Mouse (Mus musculus): ENCODE measurements around the gene Mgea5.

GRCm38 (mm10) chr19:45771501-45771900 lies 12.1 kb downstream of the Mgea5 start:
- TF ChIP-seq CTCF (IDR thresholded peaks at IDR 0.05; ENCODE audit: low read depth) = no peak
- TF ChIP-seq EP300 (IDR thresholded peaks at IDR 0.05; ENCODE audit: low read depth) = no peak
